Mouse (Mus musculus) central nervous system, embryonic 14 days (tissue): ENCODE results near the gene Gpld1. TPM values are rescaled to one million over a fixed set of nuclear protein-coding genes. Genes with fewer than 3 reads are reported as not detected.

Experiments
- polyA plus RNA-seq: library from polyadenylated mRNA; depleted of rRNA; stranded (reverse); fragments of >200 nt; gene quantifications from 2 replicates; pipeline ENCODE4 v1.2.3, GENCODE M21; 2012; rRNA removed

Gpld1 gene
- 1.9 and 2.1 TPM in 2 replicates for polyA plus RNA-seq

GRCm38 (mm10) chr13:24942512-24943282 lies at the start of gene Gpld1:
Gene Gpld1 (plus strand): TSS chr13:24943152.

GRCm38 (mm10) chr13:24937108-24937838 lies 5.7 kb upstream of the Gpld1 start, which contains the start of gene Aldh5a1:
Gene Aldh5a1 (minus strand): TSS chr13:24937661.

GRCm38 (mm10) chr13:25019793-25020539 lies 77.0 kb downstream of the Gpld1 start, which contains the start of gene Mrs2:
Gene Mrs2 (minus strand): TSS chr13:25020379.

Other genes with a start within 250 kb of the Gpld1 start
- gene Armh2, start 201.9 kb upstream of the Gpld1 start, polyA plus RNA-seq = 0.09 TPM in 1 of 2 replicates, not detected in the other
- gene Gmnn, start 181.2 kb upstream of the Gpld1 start, polyA plus RNA-seq = 25.7 and 30.2 TPM in 2 replicates
- gene BC005537, start 141.5 kb upstream of the Gpld1 start, polyA plus RNA-seq = 118 and 133 TPM in 2 replicates
- 34.1 and 36.9 TPM in 2 replicates for gene Acot13, start 111.6 kb upstream of the Gpld1 start, polyA plus RNA-seq
- gene Tdp2, start 111.5 kb upstream of the Gpld1 start, polyA plus RNA-seq = 58.5 and 66.2 TPM in 2 replicates
- 2.0 and 2.6 TPM in 2 replicates for gene D130043K22Rik, start 98.0 kb upstream of the Gpld1 start, polyA plus RNA-seq
- 12.9 and 13.1 TPM in 2 replicates for gene Aldh5a1, start 5.5 kb upstream of the Gpld1 start, polyA plus RNA-seq
- gene Mrs2, start 77.2 kb downstream of the Gpld1 start, polyA plus RNA-seq = 34.5 and 35.4 TPM in 2 replicates
- gene Dcdc2a, start 112.9 kb downstream of the Gpld1 start, polyA plus RNA-seq = 3.1 and 3.2 TPM in 2 replicates